Mouse (Mus musculus): ENCODE results near the gene Carhsp1.

Gene Carhsp1

DNA sequence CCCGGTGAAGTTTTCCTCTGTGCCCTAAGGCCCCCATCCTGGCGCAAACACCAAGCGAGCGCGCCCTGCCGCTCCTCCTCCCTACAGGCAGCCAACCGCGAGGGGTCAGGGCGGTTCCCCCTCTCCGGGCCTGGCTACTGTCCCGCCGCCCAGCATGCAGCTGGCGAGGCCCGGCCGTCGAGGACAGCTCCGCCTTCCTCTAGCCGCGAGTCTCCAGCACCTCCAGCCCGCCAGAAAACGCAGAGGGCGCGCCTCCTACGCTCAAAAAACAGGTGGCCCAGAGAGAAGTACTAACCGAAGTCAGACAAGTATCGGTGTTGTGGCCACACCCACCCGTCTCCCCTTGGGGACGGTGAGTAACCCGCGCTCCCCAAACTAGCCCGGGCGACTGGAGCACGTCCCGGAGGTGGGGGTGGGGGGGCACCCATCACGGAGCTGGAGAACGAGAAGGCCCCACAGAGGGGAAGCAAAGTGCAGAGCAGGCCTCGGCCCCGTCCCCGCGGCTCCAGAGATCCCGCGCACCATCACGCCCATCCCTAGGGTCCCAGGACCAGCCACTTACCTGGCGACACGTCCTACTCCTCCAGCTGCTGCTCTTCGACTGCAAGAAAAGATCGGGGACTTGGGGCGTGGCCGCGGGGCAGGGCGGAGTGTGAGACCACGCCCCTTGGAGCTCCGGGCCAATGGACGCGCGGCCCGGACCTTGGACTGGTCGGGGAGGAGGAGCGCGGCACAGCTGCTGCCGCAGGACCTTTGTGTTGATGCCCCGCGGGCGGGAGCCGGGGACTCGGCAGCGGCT is at the start of gene Carhsp1:
Carhsp1 (minus strand) TSS at position 605 of the 799 bp plus-strand sequence.
- DNase-seq, result peak; percentile 83

GRCm38 (mm10) chr16:8720447-8720846 is 48.5 kb upstream of the Carhsp1 start:
- DNase-seq, result no peak

- DNase-seq, result no peak
These were observed 45.8 kb upstream of the Carhsp1 start for GRCm38 (mm10) chr16:8717744-8718143.

DNA sequence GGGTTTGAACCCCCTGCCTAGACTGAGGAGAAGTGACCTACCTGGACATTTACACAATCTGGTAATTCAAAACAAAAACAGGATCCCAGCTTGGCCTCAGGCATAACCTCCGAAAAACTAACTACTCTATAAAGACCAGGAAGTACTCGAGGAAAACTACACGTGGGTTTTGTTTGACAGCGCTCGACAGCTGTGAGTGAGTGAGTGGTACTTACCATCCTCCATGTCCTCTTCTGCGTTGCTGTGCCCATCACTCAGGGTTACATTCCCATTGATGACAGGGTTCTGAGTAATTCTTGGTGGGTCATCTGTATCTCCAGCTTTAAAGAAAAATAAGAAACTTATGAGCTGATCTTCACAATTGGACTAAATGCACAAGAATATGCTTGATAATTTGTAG is 44.3 kb upstream of the Carhsp1 start:
- DNase-seq, result no peak

DNA sequence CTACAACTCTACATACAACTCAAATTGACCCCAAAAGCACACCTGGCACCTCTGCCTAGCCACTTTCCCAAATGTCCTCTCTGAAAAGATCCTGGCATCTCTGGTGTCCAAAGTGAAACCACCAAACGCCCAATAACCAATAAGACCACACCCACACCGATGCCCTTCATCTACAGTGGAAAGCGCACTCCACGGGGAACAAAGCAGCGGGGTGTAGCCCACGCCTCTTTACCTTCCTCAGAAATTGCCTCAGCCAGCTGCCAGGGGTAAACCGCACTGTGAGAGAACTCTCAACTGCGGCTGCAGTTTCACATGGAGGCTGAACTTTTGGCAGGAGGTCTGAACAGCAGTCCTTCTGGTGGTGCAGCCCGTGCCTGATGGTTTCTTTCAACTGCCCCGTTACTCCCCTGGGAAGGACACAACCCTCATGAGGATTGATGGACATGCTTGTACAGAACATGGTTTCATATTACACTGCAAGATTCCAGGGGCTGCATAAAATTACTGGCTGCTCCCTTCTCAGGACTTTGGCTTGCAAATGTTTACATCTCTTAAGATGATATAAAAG is 43.6 kb upstream of the Carhsp1 start:
- no peak for DNase-seq

DNA sequence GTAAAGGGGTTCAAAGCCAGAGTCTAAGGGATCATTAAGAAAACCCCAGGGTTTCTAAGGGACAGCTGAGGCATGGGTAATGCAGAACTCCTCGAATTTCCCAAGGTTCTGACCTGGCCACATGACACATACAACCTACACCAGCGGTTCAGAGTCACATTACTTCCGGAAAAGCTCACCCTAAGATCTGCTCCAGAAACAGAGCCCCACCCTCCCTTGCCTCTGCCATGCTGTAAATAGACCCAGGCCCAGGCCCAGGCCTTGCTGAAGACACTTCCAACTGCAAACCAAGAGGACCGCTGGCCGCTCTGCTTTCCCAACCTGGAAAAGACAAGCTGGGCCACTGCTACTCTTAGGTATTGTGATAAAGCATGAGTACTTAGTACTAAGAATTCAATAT is 42.9 kb upstream of the Carhsp1 start:
- no peak for DNase-seq

- no peak for DNase-seq
These were observed 40.0 kb upstream of the Carhsp1 start for GRCm38 (mm10) chr16:8711998-8712397.

- DNase-seq, result no peak
These were observed 28.6 kb upstream of the Carhsp1 start for GRCm38 (mm10) chr16:8700586-8700985.

GRCm38 (mm10) chr16:8699556-8699955 is 27.6 kb upstream of the Carhsp1 start:
- no peak for DNase-seq

GRCm38 (mm10) chr16:8691206-8691605 is 19.3 kb upstream of the Carhsp1 start:
- no peak for DNase-seq

DNA sequence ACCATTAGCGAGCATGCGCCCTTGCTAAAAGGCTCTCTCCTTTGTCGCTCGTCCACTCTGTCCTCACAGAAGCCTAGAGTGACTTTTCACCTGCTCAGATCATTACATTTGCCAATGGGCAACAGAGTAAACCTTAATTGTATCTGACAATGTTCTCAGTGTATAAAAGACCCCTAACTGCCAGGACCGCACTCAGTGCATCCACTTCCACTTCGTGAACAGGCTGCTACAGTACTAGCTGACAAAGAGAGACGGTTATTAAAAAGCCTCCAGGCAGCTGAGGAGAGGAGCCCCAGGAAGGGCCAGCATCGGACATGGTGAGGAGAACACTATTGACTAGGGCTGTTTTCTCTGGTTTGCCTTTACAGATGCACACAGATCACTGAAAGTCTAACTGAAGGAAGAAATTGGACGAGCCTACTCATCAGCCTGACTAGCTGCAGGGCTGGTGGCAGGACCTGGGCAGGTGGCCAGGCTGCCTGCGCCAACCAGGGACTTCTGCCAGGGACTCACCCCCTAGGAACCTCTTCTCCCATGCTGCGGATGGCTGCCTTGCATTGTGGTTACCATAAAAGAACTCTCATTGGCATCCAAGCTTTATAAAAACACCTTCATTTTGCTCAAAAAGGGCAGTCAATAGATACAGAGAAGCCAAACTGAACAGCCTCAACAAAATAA is 18.2 kb upstream of the Carhsp1 start:
- DNase-seq, result peak; percentile 56

GRCm38 (mm10) chr16:8687559-8688112 is 15.7 kb upstream of the Carhsp1 start:
- no peak for DNase-seq

GRCm38 (mm10) chr16:8686871-8687535 is 15.0 kb upstream of the Carhsp1 start:
- DNase-seq, result no peak

DNA sequence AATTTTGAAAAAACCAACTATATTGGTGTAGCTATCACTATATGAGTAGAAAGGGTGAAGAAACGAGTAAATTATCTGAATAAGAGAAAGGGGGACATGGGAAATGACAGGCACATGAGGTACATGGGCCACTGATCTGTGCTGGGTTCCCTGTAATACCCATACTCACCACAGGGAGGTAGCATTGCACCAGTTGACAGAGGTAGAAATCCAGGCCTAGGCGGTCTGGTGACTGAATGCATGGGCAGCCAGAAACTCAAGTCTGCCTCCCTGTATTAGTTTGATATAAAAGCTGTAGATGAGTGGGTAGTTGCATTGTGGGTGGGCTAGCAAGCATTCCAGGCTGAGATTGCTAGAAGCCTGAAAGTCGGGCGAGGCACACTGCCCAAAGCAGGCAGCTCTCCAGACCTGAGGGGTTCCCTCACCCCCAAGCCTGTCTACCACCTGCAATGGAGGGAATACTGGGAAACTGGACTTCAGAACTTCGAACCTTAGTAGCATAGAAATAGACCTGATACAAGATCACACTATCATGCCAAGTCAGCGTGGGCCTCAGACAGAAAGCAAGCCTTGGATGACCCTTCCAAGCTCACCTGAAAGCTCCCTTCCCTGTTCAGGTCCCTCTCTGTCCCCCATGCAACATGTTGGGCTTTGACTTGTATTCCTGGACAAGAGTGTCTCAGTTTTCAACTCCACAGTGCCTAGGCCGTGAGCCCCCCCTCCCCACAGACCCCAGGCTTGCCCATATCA is 14.3 kb upstream of the Carhsp1 start:
- peak; percentile 77 for DNase-seq

DNA sequence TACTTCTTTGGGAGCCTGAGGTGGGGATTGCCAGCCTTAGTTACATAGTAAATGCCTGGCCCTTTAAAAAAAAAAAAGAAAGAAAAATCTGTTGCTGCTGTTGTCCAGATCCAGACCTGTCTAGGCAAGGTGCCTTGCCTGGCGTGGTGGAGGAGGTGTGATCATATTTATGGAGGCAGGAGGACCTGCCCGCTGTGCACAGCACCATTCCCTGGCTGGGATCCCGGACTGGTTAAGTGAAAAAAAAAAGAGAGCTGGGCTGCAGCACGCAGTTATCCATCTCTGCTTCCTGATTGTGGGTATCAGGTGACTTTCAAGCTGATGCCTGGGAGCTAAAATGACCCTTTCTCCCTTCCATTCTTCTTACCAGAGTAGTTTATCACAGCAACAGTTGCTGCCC is 13.1 kb upstream of the Carhsp1 start:
- no peak for DNase-seq

- DNase-seq, result no peak
These were observed 8.5 kb upstream of the Carhsp1 start, which contains the start of gene Gm5767 for GRCm38 (mm10) chr16:8680470-8680869. Gene Gm5767 (plus strand): TSS chr16:8680770.

DNA sequence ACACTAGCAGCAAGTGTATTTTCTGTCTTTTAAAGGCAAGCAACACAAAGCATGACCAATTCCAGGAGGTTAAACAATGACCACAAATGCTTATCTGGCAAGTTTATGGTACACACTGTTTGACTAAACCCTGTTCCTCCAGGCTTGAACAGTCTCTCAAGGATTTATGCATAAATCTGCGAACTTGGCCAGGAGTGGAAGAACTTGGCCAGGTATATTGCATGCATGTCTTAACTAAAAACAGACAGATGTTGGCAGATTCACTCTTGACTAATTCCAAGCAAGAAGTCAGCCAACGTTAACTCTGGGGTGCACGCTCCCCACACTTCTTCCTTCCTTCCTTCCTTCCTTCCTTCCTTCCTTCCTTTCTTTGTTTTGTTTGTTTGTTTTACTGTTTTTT is 7.8 kb upstream of the Carhsp1 start:
- DNase-seq, result no peak

- DNase-seq, result no peak
These were observed 6.7 kb upstream of the Carhsp1 start for GRCm38 (mm10) chr16:8678676-8679075.

- DNase-seq, result no peak
These were observed 6.1 kb upstream of the Carhsp1 start for GRCm38 (mm10) chr16:8678035-8678434.

GRCm38 (mm10) chr16:8676800-8677199 is 4.8 kb upstream of the Carhsp1 start:
- DNase-seq, result peak; percentile 61

DNA sequence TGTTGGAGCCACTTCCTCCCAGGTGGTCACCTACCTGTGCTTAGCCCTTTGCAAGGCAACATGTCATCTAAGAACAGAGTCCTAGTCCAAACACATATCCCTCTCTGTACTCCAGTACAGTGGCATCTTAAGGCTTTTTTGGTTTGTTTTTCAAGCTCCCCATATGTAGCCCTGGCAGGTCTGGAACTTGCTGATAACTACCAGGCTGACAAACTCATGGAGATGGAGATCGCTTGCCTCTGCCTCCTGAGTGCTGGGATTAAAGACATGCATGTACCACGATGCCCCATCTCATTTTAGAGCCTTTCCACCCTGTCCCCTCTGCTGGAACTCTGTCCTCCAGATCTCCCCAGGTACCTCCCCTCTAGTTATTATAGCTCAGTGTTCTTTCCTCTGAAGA is 4.3 kb upstream of the Carhsp1 start:
- no peak for DNase-seq

DNA sequence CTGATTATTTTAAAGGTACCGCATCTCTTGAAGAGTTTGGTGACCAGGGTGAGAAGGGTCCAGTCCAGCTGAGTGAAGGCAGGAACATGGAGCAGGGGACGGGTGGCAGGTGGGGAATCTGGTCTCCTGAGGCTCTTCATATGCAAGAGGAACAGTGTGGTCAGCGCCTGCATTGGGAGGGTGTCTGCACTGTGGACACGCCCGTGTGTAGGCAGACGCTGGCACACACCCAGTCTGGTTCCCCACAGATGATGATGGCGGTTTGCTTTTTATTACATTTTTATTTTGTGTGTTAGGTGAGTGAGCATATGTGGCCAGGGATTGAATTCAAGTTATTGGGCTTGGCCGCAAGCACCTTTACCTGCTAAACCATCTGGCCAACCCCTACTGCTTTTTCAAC is 3.6 kb upstream of the Carhsp1 start:
- DNase-seq, result no peak

All from right cerebral cortex, postnatal 4 days (tissue).